Mouse (Mus musculus): ENCODE results near the gene Cdh22.

Cdh22 gene

DNA sequence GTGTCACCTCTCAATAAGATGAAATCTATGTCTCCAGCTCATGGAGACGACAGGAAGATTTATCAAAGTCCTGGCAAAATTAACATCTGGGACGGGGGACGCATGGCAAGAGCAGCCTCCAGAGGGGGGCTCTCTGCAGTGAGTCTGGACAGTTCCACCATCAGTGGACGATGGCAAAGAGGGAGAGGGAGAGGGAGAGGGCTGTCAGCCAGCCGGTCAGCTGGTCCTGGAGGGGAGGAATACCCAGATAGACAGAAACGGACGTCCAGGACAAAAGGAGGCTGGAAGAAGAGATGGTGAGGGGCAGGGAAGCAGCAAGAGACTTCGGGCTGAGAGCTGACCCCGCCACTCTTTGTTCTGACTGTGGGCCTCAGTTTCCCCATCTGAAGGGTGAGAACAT, 18.1 kb upstream of the Cdh22 start:
- in situ Hi-C loops (cut with MboI; ENCODE audit: low sequenced_read_pairs) = loop anchor here (25.0 kb wide), 1 partner anchor 290 kb away; the partner anchor contains the start of gene Slc12a5

DNA sequence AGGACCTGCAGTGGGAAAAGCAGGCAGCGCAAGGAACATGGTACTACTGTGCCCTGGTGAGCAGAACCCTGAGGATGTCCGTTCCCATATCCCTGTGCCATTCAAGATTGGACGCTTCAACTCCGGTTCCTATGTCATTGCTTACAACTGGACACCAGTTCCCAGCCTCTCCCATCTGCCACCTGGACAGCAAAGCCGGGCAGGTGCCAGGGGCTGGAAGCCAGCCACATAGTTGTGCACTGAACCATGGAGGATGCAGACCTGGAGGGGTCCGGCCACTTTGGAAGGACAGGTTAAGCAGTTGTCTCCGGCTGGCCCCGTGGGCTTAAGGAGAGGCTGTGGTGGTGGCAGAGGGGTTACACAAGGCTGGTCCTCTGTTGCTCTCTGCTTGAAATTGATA, 17.7 kb upstream of the Cdh22 start:
- in situ Hi-C loops (cut with MboI; ENCODE audit: low sequenced_read_pairs) = loop anchor here (25.0 kb wide), 1 partner anchor 290 kb away; the partner anchor contains the start of gene Slc12a5

DNA sequence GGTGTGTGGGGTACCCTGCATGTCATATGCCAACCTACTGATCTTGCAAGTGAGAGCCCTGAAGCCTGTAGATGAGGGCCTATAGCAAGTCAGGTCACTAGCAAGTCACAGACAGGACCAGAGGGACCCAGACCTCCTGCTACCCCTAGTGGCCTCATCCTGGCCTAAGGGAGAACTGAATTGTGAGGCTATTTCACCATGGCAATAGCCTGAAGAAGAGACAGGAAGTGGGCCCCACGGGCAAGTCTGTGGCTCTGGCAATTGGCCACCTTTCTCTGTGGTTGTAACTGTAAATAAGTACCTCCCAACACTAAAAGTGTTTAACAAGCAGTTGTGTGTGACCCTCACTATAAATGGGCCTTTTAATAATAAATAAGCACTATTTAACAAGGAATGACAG, 16.2 kb upstream of the Cdh22 start:
- in situ Hi-C loops (cut with MboI; ENCODE audit: low sequenced_read_pairs) = loop anchor here (25.0 kb wide), 1 partner anchor 289 kb away; the partner anchor contains the start of gene Slc12a5

DNA sequence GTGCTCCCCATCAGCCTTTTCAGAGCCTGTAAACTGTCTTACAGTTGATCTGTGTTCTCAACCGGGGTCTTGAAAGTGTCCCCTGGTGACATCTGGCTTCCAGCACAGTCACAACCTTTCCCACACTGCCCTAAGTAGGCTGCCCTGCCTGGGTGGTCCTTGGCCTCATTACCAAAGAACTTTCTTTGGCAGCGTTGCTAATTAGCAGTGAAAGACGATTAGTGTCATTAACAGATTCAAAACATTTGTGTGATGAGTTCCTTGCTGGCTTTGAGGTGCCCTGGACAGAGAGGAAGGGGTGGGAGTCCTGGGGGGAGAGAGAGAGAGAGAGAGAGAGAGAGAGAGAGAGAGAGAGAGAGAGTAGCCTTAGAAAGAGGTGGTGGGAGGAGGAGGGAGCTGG, 14.3 kb upstream of the Cdh22 start:
- in situ Hi-C loops (cut with MboI; ENCODE audit: low sequenced_read_pairs) = no loop called here

DNA sequence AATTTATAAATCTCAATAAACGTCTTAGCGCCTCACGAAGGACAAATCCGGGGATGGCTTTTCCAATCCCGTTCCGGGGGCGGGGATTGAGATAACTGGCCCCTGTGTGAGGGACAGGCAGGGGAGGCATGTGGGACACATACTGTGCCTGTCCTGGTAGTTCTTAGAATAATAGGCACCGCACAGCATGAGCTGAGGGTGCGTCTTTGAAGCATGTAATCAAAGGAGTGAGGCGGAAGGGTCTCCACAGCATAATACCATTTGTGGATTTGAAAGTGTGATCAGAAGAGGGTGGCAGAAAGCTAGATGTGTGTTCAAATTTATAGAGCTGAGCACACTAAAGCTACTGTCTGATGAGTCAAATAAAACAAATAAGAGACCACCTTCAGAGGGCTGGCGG, 11.7 kb upstream of the Cdh22 start:
- in situ Hi-C loops (cut with MboI; ENCODE audit: low sequenced_read_pairs) = no loop called here

DNA sequence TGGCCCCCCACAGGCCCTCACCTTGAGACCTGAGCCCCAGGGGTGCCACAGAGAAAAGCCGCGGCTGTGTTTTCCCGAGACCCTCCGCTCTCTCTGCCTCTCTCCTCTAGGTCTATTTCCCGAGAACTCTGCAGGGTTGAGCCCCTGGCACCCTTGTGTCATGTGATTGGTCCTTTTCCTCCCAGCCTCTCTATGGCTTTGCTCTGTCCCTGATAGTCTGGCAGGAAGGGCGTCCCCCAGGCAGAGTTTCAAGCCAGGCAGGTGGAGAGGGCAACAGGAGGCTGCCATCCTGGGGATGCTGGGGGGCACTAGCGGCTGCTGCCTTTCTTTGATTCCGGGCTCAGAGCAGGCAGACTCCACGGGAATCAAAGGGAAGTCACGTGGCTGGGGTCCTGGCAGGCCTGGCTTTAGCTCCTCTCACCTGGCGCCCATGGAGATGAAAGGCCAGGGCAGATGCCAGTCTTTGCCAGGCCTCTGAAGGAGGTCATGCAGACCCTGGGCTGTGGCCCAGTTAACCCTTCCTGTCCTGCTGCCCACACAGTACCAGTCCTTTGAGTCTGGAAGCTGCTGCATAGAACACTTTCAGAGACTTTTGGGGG, 8.6 kb upstream of the Cdh22 start:
- in situ Hi-C loops (cut with MboI; ENCODE audit: low sequenced_read_pairs) = no loop called here

DNA sequence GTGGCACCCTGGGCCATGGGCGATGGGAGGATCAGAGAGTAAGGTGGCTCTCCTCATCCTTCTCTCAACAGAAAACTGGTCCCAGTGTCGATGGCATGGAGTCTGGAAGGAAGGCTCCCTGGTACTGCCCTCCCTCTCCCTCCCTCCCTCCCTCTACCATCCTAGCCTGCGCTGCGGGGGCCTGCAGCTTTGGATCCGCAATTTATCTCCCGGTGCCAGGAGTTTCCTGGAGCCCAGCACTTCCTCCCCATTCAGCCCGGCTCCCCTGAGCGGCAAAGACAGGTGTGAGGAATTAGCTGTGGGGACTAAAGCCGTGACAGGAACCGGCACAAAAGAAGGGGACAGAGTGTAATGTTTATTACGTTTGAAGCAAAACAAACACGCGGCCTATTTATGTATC, 7.9 kb upstream of the Cdh22 start:
- in situ Hi-C loops (cut with MboI; ENCODE audit: low sequenced_read_pairs) = no loop called here

DNA sequence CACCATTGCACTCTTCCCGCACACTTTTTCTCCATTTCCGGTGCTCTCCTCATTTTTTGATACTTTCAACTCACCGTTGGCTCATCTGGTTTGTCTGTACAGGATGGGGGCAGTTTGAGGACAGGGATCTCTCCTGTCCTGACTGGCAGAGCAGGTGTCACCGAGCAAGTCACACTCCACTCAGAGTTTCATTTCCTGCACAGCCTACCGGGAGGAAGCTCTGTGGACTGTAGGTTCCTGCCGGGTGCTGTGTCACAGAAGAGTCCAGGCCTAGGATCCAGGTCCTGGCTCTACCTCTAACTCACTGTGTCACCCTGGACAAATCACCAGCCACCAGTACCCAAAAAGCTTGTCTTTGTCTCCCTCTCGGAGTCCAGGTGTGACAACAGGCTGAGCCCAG, 7.1 kb upstream of the Cdh22 start:
- in situ Hi-C loops (cut with MboI; ENCODE audit: low sequenced_read_pairs) = no loop called here

DNA sequence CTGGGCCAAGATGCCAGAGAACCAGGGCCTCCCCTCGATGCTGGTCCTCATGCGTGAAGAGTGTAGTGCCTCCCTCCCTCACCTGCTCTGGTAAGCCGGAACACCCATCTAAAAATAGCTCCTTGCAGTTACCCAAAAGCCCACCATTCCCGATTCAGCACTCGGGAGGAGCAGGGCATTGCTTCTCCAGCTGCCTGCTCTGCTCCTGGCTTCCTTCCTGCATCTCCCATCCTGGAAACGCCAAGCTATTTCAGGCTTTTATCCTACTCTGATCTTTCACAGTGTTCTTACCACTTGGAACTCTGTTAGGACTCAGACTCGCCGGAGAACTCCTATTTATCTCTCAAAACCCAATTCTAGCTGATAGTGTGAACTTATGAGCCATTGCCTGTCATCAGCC, 5.7 kb upstream of the Cdh22 start:
- in situ Hi-C loops (cut with MboI; ENCODE audit: low sequenced_read_pairs) = no loop called here

DNA sequence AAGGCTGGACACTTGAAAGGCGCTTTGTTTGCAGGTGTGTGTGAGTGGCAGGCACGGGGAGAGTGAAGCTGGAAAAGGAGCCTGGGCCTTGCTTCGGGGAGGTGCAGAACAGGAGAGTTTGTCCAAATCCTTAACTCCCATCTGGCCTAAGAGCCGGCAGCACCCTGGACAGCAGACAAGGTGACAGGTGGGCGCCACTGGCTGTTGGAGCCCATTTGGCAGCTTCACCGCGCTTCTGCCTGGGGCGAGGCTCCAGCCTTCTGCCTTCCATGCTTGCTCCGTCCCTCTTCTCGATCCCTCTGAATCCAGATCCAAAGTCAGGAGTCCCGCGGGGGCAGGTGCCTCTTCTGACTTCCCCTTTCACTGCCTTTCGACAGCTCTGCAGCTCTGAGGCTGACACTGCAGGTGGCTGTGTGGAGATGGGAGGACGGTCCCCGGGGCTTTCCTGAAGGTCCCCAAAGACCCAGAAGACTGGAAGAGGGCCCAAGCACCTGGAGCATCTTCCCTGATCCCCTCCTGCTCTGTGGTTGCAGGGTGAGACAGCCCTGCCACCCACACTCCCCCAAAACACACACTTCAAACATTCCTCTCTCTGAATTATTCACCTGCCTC, 5.0 kb upstream of the Cdh22 start:
- in situ Hi-C loops (cut with MboI; ENCODE audit: low sequenced_read_pairs) = no loop called here

DNA sequence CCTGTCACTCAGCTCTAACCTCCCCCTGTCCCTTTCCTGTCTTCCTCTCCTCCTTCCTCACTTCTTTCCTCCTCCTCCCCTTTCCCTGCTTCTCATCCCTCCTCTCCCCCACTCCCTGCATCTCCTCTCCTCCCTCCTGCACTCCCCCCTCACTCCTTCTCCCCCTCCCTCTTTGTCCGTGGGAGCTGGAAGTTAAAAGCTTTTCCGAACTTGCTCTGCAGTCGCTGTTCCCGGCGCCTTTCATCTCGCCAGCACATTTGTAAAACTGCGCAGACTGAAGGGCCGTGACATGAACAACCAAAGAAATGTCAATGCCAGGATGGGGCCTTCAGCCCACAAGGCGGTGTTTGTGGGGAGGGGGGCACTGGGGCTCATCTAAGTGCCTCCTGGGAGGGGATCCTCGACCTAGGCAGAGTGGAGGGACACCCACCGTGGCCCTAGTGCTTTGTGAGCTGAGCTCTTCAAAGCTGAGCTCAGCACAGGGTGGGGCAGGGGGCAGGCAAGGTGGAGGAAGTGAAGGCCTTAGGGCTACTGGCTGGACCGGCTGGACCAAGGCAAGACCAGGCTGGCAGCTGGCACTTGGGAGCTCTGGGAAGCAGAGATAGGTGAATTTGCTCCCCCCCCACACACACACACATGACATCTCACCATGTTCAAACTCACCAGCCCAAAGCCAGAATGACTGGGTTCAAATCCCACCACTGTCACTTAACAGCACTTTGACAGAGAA, 3.9 kb upstream of the Cdh22 start:
- in situ Hi-C loops (cut with MboI; ENCODE audit: low sequenced_read_pairs) = no loop called here

DNA sequence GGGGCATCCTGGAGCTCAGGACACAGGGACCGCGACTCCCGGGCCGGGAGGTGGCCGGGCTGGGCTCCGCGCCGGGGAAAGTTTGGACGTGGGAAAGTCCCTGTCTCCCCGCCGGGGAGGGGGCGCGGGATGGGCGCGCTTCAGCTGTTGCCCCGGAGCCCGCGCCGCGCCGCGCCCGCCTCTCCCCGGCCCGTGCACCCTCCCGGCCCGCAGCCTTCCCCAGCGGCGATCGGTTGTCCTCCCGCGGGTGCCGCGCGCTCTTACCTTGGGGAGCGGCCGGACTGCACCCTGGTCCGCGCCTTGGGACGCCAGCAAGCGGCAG, 401 bp downstream of the Cdh22 start:
- in situ Hi-C loops (cut with MboI; ENCODE audit: low sequenced_read_pairs) = no loop called here

DNA sequence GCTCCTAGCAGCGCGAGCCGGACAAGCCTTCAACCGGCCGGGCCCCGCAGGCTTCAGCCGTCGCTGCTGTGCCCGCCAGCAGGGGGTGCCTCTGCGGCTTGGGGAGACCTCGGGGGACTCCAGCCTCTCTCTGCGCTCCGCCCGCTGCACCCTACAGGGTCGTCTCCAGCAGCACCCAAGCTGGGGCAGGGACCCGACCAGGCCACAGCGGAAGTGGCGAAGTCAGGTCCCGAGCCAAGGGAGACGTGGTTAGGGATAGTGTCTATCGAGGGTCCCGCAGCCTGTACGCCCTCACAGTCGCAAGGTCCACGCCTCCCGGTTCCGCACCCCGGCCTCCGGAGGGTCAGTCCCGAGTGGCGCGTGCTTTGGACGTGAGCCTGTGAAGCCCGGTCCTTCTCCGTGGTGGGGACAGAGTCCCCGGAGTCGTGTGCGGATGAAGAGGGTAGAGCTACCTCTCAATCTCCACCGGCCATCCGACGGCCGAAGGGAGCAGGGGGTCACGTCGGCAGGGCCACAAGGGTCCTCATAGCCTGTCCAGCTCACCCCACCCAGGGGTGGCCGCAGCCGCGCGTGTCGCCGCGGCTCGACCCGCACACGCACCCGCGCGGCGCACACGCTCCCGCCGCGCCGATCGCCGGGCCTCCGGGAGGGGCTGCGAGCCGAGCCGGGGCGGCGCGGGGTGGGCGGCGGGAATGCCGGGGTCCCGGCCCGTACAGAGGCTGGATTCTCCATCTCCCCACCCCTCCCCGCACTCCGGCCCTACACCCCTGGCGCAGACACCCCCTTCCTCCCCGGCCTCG, 962 bp downstream of the Cdh22 start:
- in situ Hi-C loops (cut with MboI; ENCODE audit: low sequenced_read_pairs) = no loop called here

DNA sequence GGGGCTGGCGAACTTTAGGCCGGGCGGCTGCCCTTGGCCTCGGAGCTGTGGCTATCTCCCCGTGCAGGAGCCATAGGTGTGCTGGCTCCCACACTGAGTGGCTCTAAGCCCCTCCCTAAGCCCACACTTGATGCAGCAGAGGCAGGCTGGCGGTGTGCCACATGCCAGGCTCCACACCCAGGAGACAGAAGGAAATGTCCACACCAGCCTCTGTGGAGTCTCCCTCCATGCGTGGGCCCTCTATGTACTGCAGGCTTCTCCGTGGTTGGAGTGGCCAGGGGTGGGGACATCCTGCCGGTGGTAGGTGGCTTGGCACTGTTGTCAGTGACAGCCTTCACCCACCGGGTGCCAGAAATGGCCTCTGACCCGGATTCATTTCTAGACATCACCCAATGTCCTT, 5.6 kb downstream of the Cdh22 start:
- in situ Hi-C loops (cut with MboI; ENCODE audit: low sequenced_read_pairs) = no loop called here

DNA sequence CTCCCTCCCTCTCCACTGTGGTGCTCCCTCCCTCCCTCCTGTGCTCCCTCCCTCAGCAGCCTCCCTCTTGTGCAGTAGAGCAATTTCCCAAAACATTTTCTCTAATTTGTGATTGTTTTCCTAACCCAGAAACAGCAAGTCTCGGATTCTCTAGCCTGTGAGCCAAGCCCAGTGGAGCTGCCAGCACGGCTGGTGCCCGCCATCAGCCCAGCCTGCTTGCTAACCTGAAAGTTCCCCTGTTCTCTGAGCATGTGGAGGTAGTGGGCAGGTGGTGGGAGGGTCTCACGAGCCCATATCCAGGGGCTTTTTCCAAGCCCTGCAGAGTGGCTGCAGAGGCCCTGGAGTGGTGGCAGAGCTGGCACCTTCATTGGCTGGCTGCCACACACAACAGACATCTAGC, 10.8 kb downstream of the Cdh22 start:
- in situ Hi-C loops (cut with MboI; ENCODE audit: low sequenced_read_pairs) = no loop called here

DNA sequence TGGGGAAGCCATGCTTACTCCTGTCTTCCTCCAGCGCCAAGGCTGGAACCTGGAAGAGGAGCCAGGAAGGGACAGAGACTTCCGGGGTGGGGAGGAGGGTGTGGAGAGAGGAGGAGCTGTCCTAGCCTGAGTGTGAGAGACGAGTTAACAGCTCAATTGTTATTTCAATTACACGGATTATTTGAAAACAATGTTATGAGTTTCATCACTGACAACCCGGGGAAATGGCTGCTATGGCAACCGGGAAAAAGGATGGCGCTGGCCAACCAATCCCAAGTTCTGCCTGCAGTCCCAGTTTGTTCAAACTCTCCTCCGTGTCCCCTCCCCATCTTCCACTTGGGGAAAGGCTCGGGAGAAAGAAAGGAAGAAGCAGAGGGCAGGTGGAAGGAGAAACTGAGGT, 12.7 kb downstream of the Cdh22 start:
- in situ Hi-C loops (cut with MboI; ENCODE audit: low sequenced_read_pairs) = no loop called here

DNA sequence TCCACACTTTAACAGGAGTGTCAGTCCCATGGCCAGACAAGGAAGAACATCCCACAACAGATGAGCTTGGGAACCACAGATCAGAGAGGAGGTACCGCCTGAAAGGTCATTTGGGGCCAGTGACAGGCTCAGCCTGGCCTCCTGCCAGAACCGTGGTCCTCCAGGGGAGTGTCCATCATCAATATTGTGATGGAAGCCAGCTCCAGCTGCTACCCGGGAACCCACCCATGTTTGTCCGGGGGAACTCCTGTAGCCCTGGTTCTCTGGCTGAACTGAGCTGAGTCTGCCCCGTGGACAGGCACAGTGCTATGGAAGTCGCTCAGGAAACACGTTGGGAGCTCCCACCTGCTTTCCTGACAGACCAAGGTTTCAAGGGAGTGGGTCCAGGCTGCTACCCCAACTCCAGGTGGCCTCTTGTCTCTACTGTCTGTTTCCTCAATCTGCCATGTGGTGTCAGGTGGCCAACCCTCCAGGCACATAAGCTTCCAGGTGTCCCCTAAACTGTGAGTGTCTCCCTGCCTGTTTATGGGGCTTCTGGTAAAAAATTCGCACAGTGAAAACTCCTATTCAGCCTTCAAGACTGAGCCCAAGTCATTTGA, 14.2 kb downstream of the Cdh22 start:
- in situ Hi-C loops (cut with MboI; ENCODE audit: low sequenced_read_pairs) = no loop called here

DNA sequence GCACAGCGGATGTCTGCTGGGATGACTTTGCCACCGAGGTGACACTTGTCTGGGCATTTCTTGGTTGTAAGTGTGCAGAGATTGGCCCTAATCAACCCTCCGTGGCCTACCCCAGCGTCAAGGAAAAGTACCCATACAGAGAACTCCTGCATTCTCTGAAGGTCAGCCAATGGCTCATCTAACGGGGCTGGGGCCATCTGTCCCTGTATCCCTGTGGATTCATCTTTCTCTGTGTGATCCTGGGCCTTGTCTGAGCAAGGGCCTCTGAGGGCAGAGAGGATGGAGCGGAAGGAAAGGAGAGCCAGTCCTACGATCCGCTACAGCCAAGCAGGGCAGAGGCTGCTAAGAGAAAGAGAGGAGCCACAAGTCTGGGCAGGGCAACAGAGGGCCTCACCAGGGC, 15.7 kb downstream of the Cdh22 start:
- in situ Hi-C loops (cut with MboI; ENCODE audit: low sequenced_read_pairs) = no loop called here

DNA sequence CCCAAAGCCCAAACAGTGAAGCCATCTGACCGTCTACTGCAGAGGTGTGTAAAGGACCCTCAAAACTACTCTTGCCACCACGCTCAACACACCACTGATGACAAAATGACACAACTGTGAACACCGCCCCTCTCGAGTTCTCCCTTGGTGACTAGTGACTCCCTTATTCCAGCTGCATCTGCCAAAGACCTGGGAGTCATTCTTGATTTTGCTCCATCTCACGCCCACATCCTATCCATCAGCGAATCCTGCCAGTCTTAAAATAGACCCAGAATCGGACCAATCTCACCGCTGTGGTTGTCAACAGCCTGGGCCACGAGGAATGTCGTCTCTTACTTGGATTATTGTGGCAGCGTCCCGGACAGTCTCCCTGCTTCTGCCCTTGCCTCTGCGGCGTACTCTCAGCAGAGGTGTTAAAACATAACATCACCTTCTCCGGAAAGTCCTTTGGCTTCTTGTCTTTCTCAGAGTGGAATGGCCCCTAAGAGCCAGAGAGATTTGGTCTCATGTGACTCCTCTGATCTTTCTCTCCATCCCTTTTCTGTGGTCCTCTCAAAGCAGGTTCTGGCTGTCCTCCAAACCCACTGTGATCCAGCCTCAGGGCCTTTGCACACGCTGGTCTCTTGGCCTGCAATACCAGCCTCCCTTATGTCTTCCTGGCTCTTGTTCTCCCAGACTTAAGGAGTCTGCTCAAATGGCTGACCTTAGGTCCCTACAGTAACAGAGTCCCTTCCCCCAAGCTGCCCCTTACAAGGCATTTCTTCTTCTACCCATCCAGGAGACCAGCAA, 17.1 kb downstream of the Cdh22 start:
- in situ Hi-C loops (cut with MboI; ENCODE audit: low sequenced_read_pairs) = no loop called here

DNA sequence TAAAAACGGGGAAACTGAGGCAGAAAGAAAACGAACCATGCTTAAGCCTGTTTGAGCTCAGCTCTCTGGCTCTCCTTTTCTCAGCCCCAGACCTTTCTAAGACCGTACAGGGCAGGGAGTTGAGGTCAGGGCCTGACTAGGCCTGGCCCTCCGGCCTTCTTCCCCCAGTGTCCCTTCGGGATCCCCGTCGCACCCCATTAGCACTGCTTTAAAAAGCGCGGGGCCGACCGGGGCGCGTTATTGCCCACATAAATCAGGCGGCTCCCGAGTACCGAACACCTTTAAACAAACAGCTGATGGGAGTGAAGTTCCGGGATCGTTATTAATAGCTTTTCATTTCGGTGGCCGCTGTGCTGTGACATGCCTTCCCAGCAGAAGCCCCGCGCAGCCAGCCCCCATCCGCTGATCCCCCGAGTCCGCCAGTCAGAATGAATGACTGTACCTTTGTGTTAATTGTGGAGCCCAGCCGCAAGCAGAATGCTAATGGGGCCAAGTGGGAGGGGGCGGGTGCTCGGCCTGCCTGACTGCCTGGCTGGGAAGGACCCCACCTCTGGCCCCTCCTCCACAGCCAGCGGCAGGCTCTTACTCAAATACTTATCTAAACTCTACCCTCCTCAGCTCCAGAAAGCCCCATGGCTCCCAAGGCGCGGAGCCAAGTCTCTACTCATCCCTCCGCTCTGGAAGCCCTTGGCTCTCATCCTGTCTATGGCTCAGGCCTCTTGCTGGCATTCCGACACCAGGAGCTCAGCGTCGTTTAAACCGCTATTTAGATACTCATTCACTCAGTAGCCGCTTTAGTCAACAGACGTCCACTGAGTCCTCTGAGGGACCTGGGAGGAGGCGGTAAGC, 19.3 kb downstream of the Cdh22 start:
- in situ Hi-C loops (cut with MboI; ENCODE audit: low sequenced_read_pairs) = no loop called here
